Mouse (Mus musculus): ENCODE measurements around the gene Cfap54.

DNA sequence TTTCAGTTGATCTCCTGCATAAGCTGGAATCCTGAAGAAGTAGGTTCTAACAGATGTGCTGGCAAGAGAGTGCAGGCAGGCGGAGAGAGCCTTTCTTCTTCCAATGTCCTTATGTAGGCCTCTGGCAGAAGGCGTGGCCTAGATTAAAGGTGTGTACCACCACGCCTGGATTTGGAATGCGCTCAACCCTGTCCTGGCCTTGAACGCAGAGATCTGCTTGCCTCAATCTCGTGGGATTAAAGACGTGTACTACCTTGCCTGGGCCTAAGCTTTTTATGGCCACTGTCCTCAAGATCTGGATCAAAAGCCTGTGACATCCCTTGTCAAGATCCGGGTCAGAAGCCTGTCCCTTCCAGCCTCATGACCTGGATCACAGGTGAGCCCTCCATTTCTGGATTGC is 32.5 kb upstream of the Cfap54 start:
- no peak for TF ChIP-seq MAX (IDR thresholded peaks at IDR 0.05)
- no peak for TF ChIP-seq CTCF (IDR thresholded peaks at IDR 0.05; ENCODE audit: control insufficient read depth, insufficient read depth, insufficient read length)
- no peak for TF ChIP-seq USF1 (IDR thresholded peaks at IDR 0.05; ENCODE audit: low read depth)

All from C2C12 (cell line).